26 mouse cellular contexts compared by ENCODE assay signal in the genomic region with DNA sequence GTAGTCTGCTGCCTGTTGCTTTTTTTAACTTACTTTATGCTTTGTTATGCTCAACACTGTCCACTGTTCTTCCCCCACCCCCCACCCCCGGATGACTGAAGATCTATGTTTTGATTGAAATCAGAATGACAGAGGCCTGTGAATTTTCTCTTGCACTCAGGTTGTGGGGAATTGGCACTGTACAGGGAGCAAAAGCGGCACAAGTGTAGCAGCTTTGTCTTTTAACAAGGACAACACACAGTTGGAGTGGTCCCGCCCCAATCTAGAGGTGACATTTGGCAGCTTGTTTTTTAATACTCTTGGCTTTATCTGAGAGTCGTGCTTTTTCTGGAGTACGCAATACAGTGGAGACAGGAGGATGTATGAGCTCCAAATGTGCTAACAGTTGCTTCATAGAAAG. TPM values are rescaled to one million over a fixed set of nuclear protein-coding genes. Genes with fewer than 3 reads are reported as not detected.
DNase-seq lines count a peak whose midpoint lies in the region; ATAC-seq and TF ChIP-seq lines count a peak whose summit lies in the region.
"Had no signal": no experiment of that assay in that cellular context is flagged by ENCODE, and none has a peak within 500 bp of the region (broad histone marks: within the 10 kb centered on the region; RNA-seq: fewer than 3 reads in every experiment).

No protein-coding gene starts in this region.

- H3K27ac ChIP-seq in forebrain, postnatal 0 days (ENCODE audit: low read depth, low read length), result no peak overlapping the region
- no peak overlapping the region for H3K27ac ChIP-seq in forebrain, embryonic 15.5 days (replicated peaks)
- peak overlapping the region; percentile 87 for H3K27ac ChIP-seq in heart, embryonic 16.5 days (ENCODE audit: low read length)
- H3K27ac ChIP-seq in embryonic facial prominence, embryonic 10.5 days (replicated peaks), result no peak overlapping the region
- H3K27ac ChIP-seq: forebrain, embryonic 13.5 days; hindbrain, postnatal 0 days; limb, embryonic 10.5 days; liver, embryonic 15.5 days; neural tube, embryonic 12.5 days had no signal

- 0 out of 2 replicates have a peak, but pooled peaks have one; percentile 14 for ATAC-seq in forebrain, postnatal 0 days
- ATAC-seq in forebrain, embryonic 15.5 days (replicated peaks), result no peak
- peak; percentile 47 for ATAC-seq in heart, embryonic 16.5 days (replicated peaks; ENCODE audit: extremely low read depth, insufficient read depth, low FRiP score)
- ATAC-seq: forebrain, embryonic 13.5 days; hindbrain, postnatal 0 days; intestine, postnatal 0 days had no signal

- H3K9me3 ChIP-seq in forebrain, postnatal 0 days (ENCODE audit: low read length), result 0 out of 2 replicates have a peak, but pooled peaks cover 3% of the 10 kb centered on the region
- H3K9me3 ChIP-seq in forebrain, embryonic 15.5 days, result no peaks in the 10 kb centered on the region
- H3K9me3 ChIP-seq in heart, embryonic 16.5 days (replicated peaks; ENCODE audit: control insufficient read depth, low read length), result peaks cover 10% of the 10 kb centered on the region
- H3K9me3 ChIP-seq in embryonic facial prominence, embryonic 10.5 days, result peaks cover 9% of the 10 kb centered on the region; the same call in 1 of the 2 replicates
- H3K9me3 ChIP-seq: limb, embryonic 10.5 days; liver, embryonic 15.5 days had no signal

- H3K27me3 ChIP-seq in forebrain, postnatal 0 days (ENCODE audit: insufficient read depth, low read length), result peaks cover 3% of the 10 kb centered on the region; the same call in 1 of the 2 replicates
- H3K27me3 ChIP-seq in forebrain, embryonic 15.5 days, result no peaks in the 10 kb centered on the region
- no peaks in the 10 kb centered on the region for H3K27me3 ChIP-seq in heart, embryonic 16.5 days (ENCODE audit: control insufficient read depth, insufficient read depth, low read length)
- no peaks in the 10 kb centered on the region for H3K27me3 ChIP-seq in embryonic facial prominence, embryonic 10.5 days (replicated peaks; ENCODE audit: low read depth, poor library complexity, severe bottlenecking)
- H3K27me3 ChIP-seq: forebrain, embryonic 13.5 days; liver, embryonic 15.5 days; neural tube, embryonic 12.5 days had no signal

- no peak overlapping the region for H3K9ac ChIP-seq in forebrain, postnatal 0 days
- no peak overlapping the region for H3K9ac ChIP-seq in forebrain, embryonic 15.5 days (replicated peaks)
- H3K9ac ChIP-seq in heart, embryonic 16.5 days (ENCODE audit: low read length), result no peak overlapping the region
- H3K9ac ChIP-seq: forebrain, embryonic 13.5 days; liver, embryonic 15.5 days; neural tube, embryonic 12.5 days had no signal

- no peaks in the 10 kb centered on the region for H3K4me1 ChIP-seq in forebrain, postnatal 0 days (ENCODE audit: insufficient read depth)
- H3K4me1 ChIP-seq in forebrain, embryonic 15.5 days, result 0 out of 2 replicates have a peak, but pooled peaks cover 4% of the 10 kb centered on the region
- peaks cover 19% of the 10 kb centered on the region for H3K4me1 ChIP-seq in heart, embryonic 16.5 days (ENCODE audit: control insufficient read depth, insufficient read depth, low read length)
- H3K4me1 ChIP-seq in embryonic facial prominence, embryonic 10.5 days, result peaks cover 26% of the 10 kb centered on the region
- H3K4me1 ChIP-seq: liver, embryonic 15.5 days; neural tube, embryonic 12.5 days had no signal

- DNase-seq in forebrain, postnatal 0 days, result no peak
- DNase-seq in heart, adult 8-10 months (ENCODE audit: low spot score), result no peak
- peak; percentile 65 for DNase-seq in Muller cell, postnatal 12 days (ENCODE audit: inconsistent ontology term)
- DNase-seq in heart, postnatal 10 days, result peak; percentile 17
- DNase-seq in left cerebral cortex, adult 9 months (ENCODE audit: low spot score in 2 of 2), result no peak
- DNase-seq in embryonic facial prominence, embryonic 10.5 days (ENCODE audit: low spot score), result no peak
- DNase-seq: adrenal gland, adult 8-10 months; cerebellum, adult 2 months; cerebellum, postnatal 36 days; embryo, embryonic 11 days; kidney, postnatal 25 days; liver; midbrain, embryonic 14.5 days had no signal

- TF ChIP-seq CTCF in forebrain, postnatal 0 days (IDR thresholded peaks at IDR 0.05; ENCODE audit: low read depth), result no peak

- H3K4me3 ChIP-seq in forebrain, postnatal 0 days (ENCODE audit: low read depth, low read length), result no peak overlapping the region
- no peak overlapping the region for H3K4me3 ChIP-seq in forebrain, embryonic 15.5 days
- H3K4me3 ChIP-seq in heart, embryonic 16.5 days (ENCODE audit: low read length), result no peak overlapping the region
- H3K4me3 ChIP-seq in embryonic facial prominence, embryonic 10.5 days, result no peak overlapping the region
- H3K4me3 ChIP-seq: forebrain, embryonic 13.5 days; limb, embryonic 10.5 days; liver, embryonic 15.5 days; neural tube, embryonic 12.5 days had no signal

- H3K36me3 ChIP-seq in forebrain, postnatal 0 days (ENCODE audit: insufficient read depth), result no peaks in the 10 kb centered on the region
- H3K36me3 ChIP-seq in forebrain, embryonic 15.5 days, result no peaks in the 10 kb centered on the region
- no peaks in the 10 kb centered on the region for H3K36me3 ChIP-seq in heart, embryonic 16.5 days (ENCODE audit: control insufficient read depth, insufficient read depth)
- no peaks in the 10 kb centered on the region for H3K36me3 ChIP-seq in embryonic facial prominence, embryonic 10.5 days (replicated peaks)
- H3K36me3 ChIP-seq: limb, embryonic 10.5 days; liver, embryonic 15.5 days; neural tube, embryonic 12.5 days had no signal

- intact Hi-C loops in heart, postnatal 10 days (cut with DNase I), result loop anchor here (2.0 kb wide), 1 partner anchor 31 kb away; no protein-coding TSS in a partner anchor

- 63% methylated on average over 5 of the region's 5 CpGs for WGBS in forebrain, postnatal 0 days
- 68% methylated on average over 5 of the region's 5 CpGs for WGBS in forebrain, embryonic 15.5 days
- WGBS in heart, embryonic 16.5 days, result 27% methylated on average over 5 of the region's 5 CpGs
- WGBS in embryonic facial prominence, embryonic 10.5 days, result 83% methylated on average over 5 of the region's 5 CpGs

- no peak overlapping the region for H3K4me2 ChIP-seq in forebrain, postnatal 0 days (ENCODE audit: low read depth)
- H3K4me2 ChIP-seq in forebrain, embryonic 15.5 days (replicated peaks), result no peak overlapping the region
- H3K4me2 ChIP-seq in heart, embryonic 16.5 days (ENCODE audit: low read depth, low read length), result no peak overlapping the region
- H3K4me2 ChIP-seq: forebrain, embryonic 13.5 days; liver, embryonic 15.5 days; neural tube, embryonic 12.5 days had no signal

RNA-seq across cellular contexts. Expression of a gene that starts 57.7 kb away (rescaled TPM):
- total RNA-seq in forebrain, postnatal 0 days (2014; rRNA removed), result 0.69 and 1.5 TPM in 2 replicates
- polyA plus RNA-seq in forebrain, postnatal 0 days (2015; fragmentation: Nextera tagmentation; extraction: Ambion mirVana), result 0.30 and 0.40 TPM in 2 replicates
- 0.27 and 0.29 TPM in 2 replicates for polyA plus RNA-seq in forebrain, embryonic 15.5 days (2015; fragmentation: Nextera tagmentation; extraction: Ambion mirVana)
- polyA plus RNA-seq in heart, embryonic 16.5 days (2015; fragmentation: Nextera tagmentation; extraction: Ambion mirVana), result not detected in 2 replicates
- total RNA-seq in heart, adult 8-10 months (2022), result not detected
- total RNA-seq in heart, postnatal 10 days (2021), result not detected
- polyA plus RNA-seq in embryonic facial prominence, embryonic 10.5 days (2016; fragmentation: Nextera tagmentation; extraction: Ambion mirVana), result 0.20 and 0.54 TPM in 2 replicates
- total RNA-seq: granulocyte monocyte progenitor cell, adult 5-6 weeks; megakaryocyte-erythroid progenitor cell, adult 5-6 weeks had no signal

RNA-seq across cellular contexts. Expression of a gene that starts 58.8 kb away (rescaled TPM):
- total RNA-seq in forebrain, postnatal 0 days (2014; rRNA removed), result 1.1 TPM in 1 of 2 replicates, not detected in the other
- polyA plus RNA-seq in forebrain, postnatal 0 days (2015; fragmentation: Nextera tagmentation; extraction: Ambion mirVana), result 0.34 TPM in 1 of 2 replicates, not detected in the other
- not detected in 2 replicates for polyA plus RNA-seq in forebrain, embryonic 15.5 days (2015; fragmentation: Nextera tagmentation; extraction: Ambion mirVana)
- polyA plus RNA-seq in heart, embryonic 16.5 days (2015; fragmentation: Nextera tagmentation; extraction: Ambion mirVana), result 0.34 TPM in 1 of 2 replicates, not detected in the other
- not detected for total RNA-seq in heart, adult 8-10 months (2022)
- under 1 TPM; 0.24 to 0.50 TPM for total RNA-seq in heart, postnatal 10 days (2021)
- polyA plus RNA-seq in embryonic facial prominence, embryonic 10.5 days (2016; fragmentation: Nextera tagmentation; extraction: Ambion mirVana), result 0.45 and 0.91 TPM in 2 replicates
- total RNA-seq: granulocyte monocyte progenitor cell, adult 5-6 weeks; hindbrain, postnatal 0 days; left cerebral cortex, adult 8-10 months; megakaryocyte-erythroid progenitor cell, adult 5-6 weeks had no signal
- polyA plus RNA-seq: kidney, embryonic 14.5 days; liver, embryonic 15.5 days; lung, embryonic 16.5 days had no signal

Comparison
In these comparisons a context has a peak if more than half of its experiments do, and no peak if none do; other contexts are left out.
1. DNase-seq: peak in Muller cell, postnatal 12 days (single experiment) and heart, postnatal 10 days (2 of 2); none in forebrain, postnatal 0 days (single experiment), heart, adult 8-10 months (single experiment), left cerebral cortex, adult 9 months (0 of 2) and embryonic facial prominence, embryonic 10.5 days (single experiment).